Mouse (Mus musculus) right cerebral cortex, postnatal 10 days (tissue): ENCODE measurements around the gene Slc30a7.
A peak's percentile ranks its signal among the peaks of the same experiment; 100 is the strongest.
"Not testable (repeated sequence)": the region's sequence is repeated elsewhere in the genome, so short reads cannot be mapped to it uniquely, and the experiment has no call there.

Experiments
- DNase-seq, 2 experiments: peaks; one replicate each; pipeline ENCODE4 v3.0.0; 2021; ENCODE audit warnings: low spot score in 2 of 2

Gene Slc30a7

GRCm38 (mm10) chr3:115946272-115946671, 60.9 kb downstream of the Slc30a7 start:
- no peak for DNase-seq

- DNase-seq, result no peak
These were observed 62.8 kb downstream of the Slc30a7 start for GRCm38 (mm10) chr3:115944376-115944775.

- no peak for DNase-seq
These were observed 65.7 kb downstream of the Slc30a7 start for GRCm38 (mm10) chr3:115941464-115941863.

GRCm38 (mm10) chr3:115940510-115940909, 66.7 kb downstream of the Slc30a7 start:
- no peak for DNase-seq

- DNase-seq, result no peak
These were observed 69.4 kb downstream of the Slc30a7 start for GRCm38 (mm10) chr3:115937807-115938206.

DNA sequence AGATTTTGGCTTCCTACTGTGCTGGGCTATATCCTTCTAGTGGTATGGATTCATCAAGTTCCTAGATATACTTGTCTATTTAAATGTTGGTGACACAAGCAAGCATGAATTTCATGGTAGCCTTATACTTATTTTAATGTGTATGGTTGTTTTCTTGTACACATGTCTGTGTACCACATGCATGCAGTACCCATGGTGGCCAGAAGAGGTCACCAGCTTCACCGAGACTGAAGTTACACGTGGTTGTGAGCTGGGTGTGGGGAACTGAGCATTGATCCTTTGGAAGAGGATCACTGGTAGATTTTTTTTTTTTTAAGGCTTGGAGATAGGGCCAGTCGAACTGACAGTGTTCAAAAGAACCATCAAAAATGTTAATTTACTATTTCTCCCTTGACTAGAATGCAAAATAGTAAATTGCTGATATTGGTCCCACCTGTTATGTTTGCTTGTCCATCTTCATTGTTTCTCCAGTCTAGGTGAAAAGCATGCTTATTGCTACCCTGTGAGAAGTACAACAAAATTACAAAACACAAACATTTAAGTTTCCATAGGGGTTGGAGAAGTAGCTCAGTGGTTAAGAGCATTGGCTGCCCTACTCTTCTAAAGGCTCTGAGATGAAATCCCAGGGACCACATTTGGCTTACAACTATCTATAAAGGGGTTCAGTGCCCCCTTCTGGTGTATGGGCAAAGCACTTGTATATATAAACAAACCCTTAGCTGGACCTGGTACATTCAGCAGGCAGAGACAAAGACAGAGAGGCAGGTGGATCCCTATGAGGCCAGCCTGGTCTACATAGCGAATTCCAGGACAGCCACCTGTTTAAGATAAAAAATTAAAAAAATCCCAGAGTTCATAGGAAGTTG, 70.2 kb downstream of the Slc30a7 start:
- no peak for DNase-seq

- peak; percentile 62 for DNase-seq
These were observed 73.7 kb downstream of the Slc30a7 start for GRCm38 (mm10) chr3:115933293-115934186.

DNA sequence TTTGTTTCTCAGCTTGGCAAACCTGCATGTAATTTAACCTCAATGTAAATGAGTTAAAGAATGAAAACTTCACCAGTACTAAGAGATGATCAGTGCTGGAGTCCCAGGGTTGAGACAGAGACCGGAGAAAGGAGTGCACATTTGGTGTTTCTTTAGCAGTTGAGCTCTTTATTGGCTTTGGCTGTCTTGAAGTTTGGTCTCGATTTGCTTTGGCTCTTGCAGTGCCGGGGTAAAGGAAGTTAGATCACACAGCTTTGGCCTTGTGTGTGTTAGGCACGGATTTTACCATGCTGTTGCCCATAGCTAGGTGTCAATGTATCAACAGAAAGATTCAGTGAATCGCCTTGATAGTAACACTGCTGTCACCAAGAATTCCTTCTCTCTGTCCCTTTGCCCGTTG, 75.5 kb downstream of the Slc30a7 start:
- DNase-seq, result no peak

- DNase-seq, result no peak
These were observed 80.7 kb downstream of the Slc30a7 start for GRCm38 (mm10) chr3:115926531-115926930.

DNA sequence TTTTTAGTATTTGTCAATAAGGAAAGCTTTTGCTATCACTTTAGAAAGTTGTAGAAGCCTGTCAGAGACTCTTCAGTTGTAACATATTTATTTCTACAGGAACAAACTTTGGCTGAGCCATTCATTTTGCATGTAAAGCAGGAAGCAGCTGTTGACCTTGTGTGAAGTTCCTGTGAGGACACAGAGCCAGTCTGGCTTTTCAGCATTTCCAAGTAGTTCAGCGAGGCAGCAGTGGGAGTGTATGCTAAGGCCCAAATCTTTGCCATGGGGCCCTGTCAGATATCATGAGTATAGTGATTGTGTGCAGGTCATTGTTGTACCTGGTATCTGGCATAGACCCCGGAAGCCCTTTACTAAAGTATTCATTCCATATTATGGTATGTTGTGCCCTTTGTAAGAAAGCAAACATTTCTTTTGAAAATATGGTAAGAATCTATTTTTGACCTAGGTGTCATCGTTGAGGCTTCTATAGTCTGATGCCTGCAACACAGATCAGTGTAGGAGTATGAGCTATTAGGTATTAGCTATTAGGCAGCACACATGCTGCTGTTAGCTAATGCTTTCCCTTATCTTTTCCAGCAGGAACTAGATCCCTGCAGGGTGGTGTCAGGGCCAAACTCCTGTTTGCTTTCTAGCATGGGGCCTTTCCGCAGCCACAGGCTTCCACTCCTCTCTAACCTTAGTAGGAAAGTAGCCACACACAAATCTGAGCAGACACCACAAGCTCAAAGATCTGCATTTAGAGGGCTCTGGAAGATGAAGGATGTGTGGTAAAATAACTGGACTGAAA, 82.6 kb downstream of the Slc30a7 start:
- no peak for DNase-seq

DNA sequence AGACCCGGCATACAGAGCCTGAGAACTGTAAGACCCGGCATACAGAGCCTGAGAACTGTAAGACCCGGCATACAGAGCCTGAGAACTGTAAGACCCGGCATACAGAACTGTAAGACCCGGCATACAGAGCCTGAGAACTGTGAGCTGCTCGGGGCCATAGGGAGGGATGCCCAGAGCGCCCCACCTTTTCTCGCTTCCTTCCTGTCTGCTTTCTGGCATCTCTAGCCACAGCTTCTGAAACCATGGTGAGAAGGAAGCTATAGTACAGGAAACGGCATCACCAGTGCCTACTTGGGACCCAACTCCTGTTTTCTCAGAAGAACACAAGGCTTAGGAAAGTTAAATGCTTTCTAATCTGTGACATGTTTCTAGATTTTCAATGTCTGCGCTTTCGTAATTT, 99.8 kb downstream of the Slc30a7 start:
- not testable (repeated sequence) for DNase-seq

DNA sequence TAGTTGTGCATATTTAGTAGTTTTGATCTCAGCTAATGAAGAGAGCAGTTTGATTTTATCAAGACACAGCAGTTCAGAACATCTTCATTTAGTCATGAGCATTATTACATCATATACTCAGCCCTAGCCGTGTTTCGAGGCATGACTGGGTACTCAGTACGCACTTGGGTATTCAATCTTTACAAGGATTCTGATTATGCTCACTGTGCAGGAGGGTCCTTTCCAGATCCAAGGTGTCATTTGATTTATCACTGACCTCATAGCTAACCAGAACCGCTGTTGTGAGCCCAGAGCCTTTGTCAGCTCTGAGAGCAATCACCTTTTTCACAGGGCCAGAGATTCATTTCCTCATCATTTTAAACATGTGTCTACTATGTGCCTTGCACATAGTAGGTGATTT, 101.6 kb downstream of the Slc30a7 start:
- no peak for DNase-seq

DNA sequence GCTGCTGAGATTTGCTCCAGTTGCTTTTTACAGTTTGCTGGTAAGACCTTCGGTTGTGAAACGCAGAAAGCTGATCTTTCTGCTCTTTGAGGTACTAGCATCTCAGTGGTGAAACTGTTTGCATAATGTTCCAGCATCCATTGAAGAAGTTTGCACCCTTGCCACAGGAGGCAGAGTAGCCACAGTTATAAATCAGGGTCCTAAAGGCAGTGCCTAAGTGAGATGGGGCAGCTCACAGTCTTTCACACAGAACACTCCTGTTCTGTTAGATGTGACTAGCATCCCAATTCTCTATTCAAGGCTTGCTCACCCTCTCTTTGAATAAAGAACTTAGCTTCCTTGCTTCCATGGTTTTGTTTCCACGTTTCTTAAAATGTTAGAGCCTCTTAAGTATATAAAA, 102.1 kb downstream of the Slc30a7 start:
- peak in 1 of 2 experiments; percentile 36 for DNase-seq

GRCm38 (mm10) chr3:115902301-115902956, 104.8 kb downstream of the Slc30a7 start:
- no peak for DNase-seq

DNA sequence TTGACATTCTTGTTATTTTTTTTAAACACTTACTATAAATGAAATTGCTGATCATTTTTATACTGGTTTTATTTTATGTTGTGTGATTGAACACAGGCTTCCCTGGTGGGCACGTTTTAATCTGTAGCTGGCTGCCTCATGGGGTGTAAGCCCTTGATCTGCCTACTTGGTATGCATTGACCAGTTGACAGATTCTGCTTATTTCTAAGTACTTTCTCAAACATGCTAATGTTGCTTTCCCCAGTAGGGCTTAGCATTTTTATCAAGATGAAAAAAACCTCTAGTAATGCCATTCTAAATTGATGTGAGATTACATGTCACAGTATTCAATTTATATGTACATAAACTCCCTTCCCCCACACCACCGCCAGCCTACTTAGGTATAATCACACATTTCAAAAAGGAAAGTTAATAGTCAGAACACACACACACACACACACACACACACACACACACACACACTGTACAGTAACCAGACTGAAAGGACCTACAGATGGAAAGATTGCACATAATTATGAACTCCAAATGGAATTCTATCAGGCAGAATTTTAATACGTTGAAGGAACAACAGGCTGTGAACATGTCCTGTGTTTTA, 108.8 kb downstream of the Slc30a7 start:
- DNase-seq, result no peak

DNA sequence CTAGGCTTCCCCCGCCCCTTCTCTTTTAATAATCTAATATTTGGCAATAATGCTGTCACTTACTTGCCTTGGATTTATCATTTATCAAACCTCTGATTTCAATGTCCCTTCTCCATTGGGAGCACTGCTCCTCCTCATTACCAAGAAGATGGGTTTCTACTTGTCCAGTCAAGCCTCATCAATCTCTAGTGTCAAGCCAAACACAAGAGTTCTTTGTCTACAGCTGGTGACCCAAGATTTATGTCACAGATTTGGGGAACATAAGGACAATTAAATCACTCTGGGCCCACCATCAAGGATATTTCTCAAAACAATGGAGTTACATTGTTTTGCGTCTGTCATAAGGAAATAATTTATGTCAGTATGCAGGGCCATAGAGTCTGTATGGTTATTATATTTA, 114.0 kb downstream of the Slc30a7 start:
- DNase-seq, result no peak

DNA sequence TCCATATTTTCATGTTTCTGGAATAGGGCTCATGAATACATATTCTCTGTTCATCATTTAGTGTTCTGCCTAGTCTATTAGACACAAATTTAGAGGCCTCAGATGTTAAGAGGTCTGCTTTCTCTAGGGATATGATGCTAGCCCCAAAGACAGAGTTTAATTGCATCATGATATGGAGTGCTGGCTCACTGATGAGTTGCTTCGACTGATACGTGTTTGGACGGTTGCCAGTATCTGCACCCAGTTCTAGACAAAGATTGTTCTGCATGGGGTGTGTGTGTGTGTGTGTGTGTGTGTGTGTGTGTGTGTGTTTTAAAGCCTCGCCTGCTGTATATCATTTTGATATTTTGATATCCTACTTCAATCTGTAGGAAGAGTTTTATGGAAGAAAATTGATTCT, 114.9 kb downstream of the Slc30a7 start:
- no peak for DNase-seq
